Mouse (Mus musculus) B cell, adult (primary cell): ENCODE data around the gene Cd69. TPM values are rescaled to one million over a fixed set of nuclear protein-coding genes. Genes with fewer than 3 reads are reported as not detected.

ENCODE experiments used
- total RNA-seq: library from RNA; stranded (reverse); gene quantifications from 4 replicates; pipeline ENCODE4 v1.2.4, GENCODE M21; 2023; ENCODE audit not compliant: inconsistent age

The Cd69 gene
- total RNA-seq: 681 to 772 TPM (median 757 TPM) in 4 replicates

DNA sequence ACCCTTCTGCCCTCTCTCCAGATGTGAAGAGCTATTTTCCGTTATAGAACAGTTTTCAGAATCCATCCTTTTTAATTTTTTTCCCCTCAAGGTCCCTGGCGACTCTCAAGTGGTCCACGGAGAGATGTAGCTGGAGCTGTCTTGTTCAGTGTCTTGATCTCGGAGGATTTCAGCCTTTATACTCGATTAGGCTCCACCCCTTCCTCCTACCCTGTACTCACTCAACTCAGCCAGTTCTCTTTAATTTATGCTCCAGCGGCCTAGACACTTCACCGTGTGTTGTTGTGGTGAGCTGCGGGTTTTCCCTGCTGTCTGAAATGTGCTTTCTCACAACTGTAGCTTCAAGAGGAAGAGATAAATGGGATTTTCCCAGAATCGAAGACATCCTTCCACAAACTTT, at the start of gene Cd69:
Gene Cd69, minus strand, starts transcription at position 217 of the 400 bp plus-strand sequence.

Other genes with a start within 250 kb of the Cd69 start
- gene Klrb1f, start 229.5 kb downstream of the Cd69 start, total RNA-seq: 2.8 to 4.4 TPM (median 3.9 TPM) in 4 replicates
- not detected in 4 replicates for gene Clec2e, start 174.5 kb downstream of the Cd69 start, total RNA-seq
- 94.9 to 113 TPM (median 106 TPM) in 4 replicates for gene Clec2d, start 94.8 kb downstream of the Cd69 start, total RNA-seq
- gene 4922502D21Rik, start 56.4 kb upstream of the Cd69 start, total RNA-seq: 0.55 TPM in 1 of 4 replicates, not detected in the others
- gene Clec12a, start 67.3 kb upstream of the Cd69 start, total RNA-seq: 3.9 to 7.7 TPM (median 6.0 TPM) in 4 replicates
- not detected in 4 replicates for gene Clec12b, start 110.4 kb upstream of the Cd69 start, total RNA-seq
- gene Clec1b, start 121.9 kb upstream of the Cd69 start, total RNA-seq: 0.16 TPM in 1 of 4 replicates, not detected in the others
- gene Clec9a, start 133.4 kb upstream of the Cd69 start, total RNA-seq: 0.29 to 1.4 TPM (median 0.30 TPM) in 3 of 4 replicates, not detected in the other
- gene Clec1a, start 176.6 kb upstream of the Cd69 start, total RNA-seq: not detected in 4 replicates
- gene Olr1, start 231.7 kb upstream of the Cd69 start, total RNA-seq: not detected in 4 replicates
- gene Tmem52b, start 237.1 kb upstream of the Cd69 start, total RNA-seq: not detected in 4 replicates